Mouse (Mus musculus) thymus, postnatal 36 days (tissue): ENCODE measurements around the gene Trim47.

Source experiments
- DNase-seq, 2 experiments: peaks; one replicate each; pipeline ENCODE4 v3.0.0; 2022; ENCODE audit warnings: mixed read lengths in 2 of 2

Trim47 gene

DNA sequence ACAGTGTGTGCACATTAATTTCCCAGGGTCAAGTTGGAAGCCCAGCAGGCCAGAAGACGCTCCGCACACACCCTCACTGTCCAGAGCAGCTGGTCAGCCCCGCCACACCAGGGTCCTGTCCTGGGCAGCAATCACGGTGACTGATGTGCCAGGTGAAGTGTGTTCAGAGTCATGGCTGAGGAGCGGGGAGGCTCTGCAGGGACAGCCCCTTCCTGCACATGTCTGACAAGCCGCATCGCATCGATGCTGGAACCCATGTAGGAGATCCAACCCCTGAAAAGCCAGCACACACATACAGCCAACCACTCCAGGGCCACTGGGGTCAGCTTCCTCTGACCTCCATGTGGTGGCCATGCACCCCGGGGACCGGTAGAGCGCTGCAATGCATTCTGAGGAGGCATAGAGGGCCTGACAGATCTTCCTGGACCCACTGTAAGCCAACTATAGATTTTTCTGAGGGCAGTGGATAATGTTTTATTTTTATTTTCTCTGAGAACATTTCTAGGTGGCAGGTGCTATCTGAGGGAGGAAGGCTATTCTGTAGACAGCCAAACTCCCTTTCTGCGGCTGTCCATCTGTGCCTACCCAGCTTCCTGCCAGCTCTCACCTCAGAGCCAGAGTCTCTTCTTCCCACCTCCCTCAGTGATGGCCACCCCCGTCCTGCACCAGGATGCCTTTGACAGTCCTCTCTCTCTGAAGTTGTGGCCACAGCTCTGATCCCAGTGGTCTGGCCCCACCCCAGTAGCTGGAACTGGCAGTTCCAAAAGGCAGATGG lies 65.2 kb downstream of the Trim47 start:
- DNase-seq, result no peak

DNA sequence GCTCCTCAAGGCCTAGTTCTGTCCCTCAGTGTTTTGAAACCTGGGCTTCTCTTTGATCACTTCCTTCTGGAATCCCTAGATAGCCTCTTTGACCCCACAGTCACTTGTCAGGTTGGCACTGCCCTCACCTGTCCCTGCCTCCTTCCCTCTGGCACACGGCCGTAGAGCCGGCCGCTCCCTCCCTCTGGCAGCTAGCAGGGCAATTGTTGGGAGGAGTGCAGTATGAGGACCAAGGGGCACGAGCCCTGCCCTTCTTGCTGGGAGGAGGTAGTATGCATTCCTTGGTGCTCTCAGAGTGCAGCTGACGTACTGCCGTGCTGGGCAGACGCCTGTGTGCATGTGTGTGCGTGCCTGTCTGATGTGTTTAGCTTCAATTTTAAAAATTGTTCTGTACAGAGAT lies 66.4 kb downstream of the Trim47 start:
- DNase-seq, result no peak

DNA sequence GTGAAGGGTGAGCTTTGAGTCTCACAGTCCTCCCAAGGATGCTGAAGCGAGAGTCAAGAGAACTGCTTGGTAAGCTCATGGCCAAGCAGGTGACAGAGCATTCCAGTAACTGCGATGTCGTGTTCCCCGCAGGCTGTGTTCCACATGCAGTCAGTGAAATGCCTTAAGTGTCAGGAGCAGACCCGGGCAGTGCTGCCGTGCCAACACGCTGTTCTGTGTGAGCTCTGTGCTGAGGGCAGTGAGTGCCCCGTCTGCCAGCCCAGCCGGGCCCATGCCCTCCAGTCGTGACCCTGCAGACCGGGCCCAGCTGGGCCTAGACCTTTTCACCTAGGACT lies 67.4 kb downstream of the Trim47 start:
- DNase-seq, result no peak

DNA sequence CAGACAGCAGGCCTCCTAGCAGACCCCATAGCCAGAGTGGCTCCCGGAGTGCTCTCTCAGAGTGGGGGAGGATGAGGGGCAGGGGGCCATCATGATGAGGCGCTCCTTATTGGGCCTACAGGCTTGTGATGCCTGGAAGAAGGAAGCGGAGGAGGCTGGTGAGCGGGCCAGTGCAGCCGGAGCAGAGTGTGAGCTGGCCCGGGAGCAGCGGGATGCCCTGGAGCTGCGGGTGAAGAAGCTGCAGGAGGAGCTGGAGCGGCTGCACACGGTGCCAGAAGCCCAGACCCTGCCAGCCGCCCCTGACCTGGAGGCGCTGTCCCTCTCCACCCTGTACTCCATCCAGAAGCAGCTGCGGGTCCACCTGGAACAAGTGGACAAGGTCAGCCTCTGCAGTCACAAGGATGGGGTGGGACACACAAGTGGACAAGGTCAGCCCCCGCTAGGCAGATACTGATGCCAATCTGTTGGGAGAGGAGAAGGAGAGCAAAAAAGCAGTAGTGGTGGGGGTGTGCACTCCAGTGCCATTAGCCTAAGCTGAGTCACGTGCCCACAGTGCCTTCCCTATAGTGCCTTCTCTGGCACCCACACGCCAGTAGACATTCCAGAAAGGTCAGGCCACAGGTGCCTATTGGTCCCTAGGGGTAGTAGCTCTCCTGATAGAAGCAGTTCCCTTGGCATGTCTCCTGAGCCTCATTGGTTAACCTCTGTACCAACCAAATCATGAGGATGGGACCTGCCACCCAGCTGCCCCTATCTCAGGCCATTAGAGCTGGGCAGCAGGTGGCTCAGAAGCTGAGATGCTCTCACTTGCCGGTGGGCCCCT lies 67.9 kb downstream of the Trim47 start:
- no peak for DNase-seq

DNA sequence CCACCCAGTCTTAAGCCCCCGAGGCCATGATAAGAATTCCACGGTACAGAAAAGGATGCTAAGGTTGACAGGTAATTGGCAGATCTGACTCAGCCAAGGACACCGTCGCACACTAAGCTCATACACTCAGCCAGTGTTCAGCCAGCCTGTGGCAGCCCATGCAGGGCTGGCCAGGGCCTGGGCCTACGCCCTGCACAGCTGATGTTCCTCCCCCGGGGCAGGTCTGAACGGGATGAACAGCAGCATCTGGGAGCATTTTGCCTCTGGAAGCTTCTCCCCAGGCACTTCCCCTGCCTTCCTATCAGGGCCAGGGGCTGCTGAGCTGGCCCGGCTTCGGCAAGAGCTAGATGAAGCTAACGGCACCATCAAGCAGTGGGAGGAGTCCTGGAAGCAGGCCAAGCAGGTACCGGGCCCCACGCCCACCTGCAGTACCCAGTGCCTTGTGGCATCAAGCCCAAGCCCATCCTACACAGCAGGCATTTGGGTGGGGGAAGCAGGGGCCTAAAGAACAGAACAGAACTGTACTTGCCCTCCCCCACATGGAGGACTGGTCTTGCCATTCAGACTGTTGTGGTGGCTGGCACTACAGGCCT lies 68.9 kb downstream of the Trim47 start:
- DNase-seq, result no peak

- no peak for DNase-seq
These were observed 69.7 kb downstream of the Trim47 start for GRCm38 (mm10) chr11:116057237-116057881.

DNA sequence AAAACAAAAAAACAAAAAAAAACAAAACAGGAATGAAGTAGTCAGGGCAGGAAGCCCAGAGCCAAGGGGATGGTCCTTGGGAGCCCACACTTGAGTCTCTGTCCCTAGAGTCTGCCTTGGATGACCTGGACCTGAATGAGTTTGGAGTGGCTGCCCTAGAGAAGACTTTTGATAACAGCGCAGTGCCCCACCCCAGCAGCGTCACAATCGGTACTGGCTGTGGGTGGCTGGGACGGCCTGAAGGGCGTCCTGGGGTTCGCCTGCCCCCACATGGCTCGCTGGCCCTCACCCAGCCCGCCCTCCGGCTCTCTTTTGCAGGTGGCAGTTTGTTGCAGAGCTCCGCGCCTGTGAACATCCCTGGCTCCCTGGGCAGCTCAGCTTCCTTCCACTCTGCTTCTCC lies 71.1 kb downstream of the Trim47 start:
- no peak for DNase-seq
